Mouse (Mus musculus) frontal cortex, postnatal 14 days (tissue): ENCODE data around the gene Thap7.
A peak's percentile ranks its signal among the peaks of the same experiment; 100 is the strongest.
"Not testable (repeated sequence)": the region's sequence is repeated elsewhere in the genome, so short reads cannot be mapped to it uniquely, and the experiment has no call there.

Source experiments
- DNase-seq, 2 experiments: peaks; one replicate each; pipeline ENCODE4 v3.0.0; 2022; ENCODE audit warnings: low spot score in 2 of 2

Gene Thap7

GRCm38 (mm10) chr16:17532271-17532670, 1.3 kb upstream of the Thap7 start:
- no peak for DNase-seq

- DNase-seq, result no peak
These were observed 852 bp downstream of the Thap7 start for GRCm38 (mm10) chr16:17529981-17530586.

- DNase-seq, result no peak
These were observed 2.7 kb downstream of the Thap7 start for GRCm38 (mm10) chr16:17528276-17528675.

GRCm38 (mm10) chr16:17527606-17528005, 3.3 kb downstream of the Thap7 start:
- DNase-seq, result no peak

- DNase-seq, result no peak
These were observed 4.7 kb downstream of the Thap7 start for GRCm38 (mm10) chr16:17526223-17526622.

GRCm38 (mm10) chr16:17525524-17525923, 5.4 kb downstream of the Thap7 start:
- DNase-seq, result no peak

- DNase-seq, result no peak
These were observed 6.8 kb downstream of the Thap7 start for GRCm38 (mm10) chr16:17524156-17524555.

- DNase-seq, result no peak
These were observed 12.0 kb downstream of the Thap7 start for GRCm38 (mm10) chr16:17518910-17519309.

GRCm38 (mm10) chr16:17511431-17511830, 19.5 kb downstream of the Thap7 start:
- no peak for DNase-seq

- no peak for DNase-seq
These were observed 20.2 kb downstream of the Thap7 start for GRCm38 (mm10) chr16:17510686-17511085.

- DNase-seq, result no peak
These were observed 20.8 kb downstream of the Thap7 start for GRCm38 (mm10) chr16:17510143-17510542.

- DNase-seq, result no peak
These were observed 21.7 kb downstream of the Thap7 start for GRCm38 (mm10) chr16:17509240-17509597.

GRCm38 (mm10) chr16:17508546-17509239, 22.2 kb downstream of the Thap7 start, which contains the start of gene Lztr1:
Lztr1 (plus strand) TSS chr16:17508688.
- peak; percentile 79 to 86 for DNase-seq

GRCm38 (mm10) chr16:17508031-17508430, 22.9 kb downstream of the Thap7 start:
- DNase-seq, result not testable (repeated sequence)

GRCm38 (mm10) chr16:17507018-17507552, 23.9 kb downstream of the Thap7 start:
- DNase-seq, result no peak

GRCm38 (mm10) chr16:17502681-17503080, 28.3 kb downstream of the Thap7 start:
- no peak for DNase-seq

- no peak for DNase-seq
These were observed 31.6 kb downstream of the Thap7 start for GRCm38 (mm10) chr16:17499249-17499883.

GRCm38 (mm10) chr16:17496499-17497305, 34.2 kb downstream of the Thap7 start:
- DNase-seq, result peak; percentile 78 to 82

- no peak for DNase-seq
These were observed 38.9 kb downstream of the Thap7 start for GRCm38 (mm10) chr16:17491896-17492561.

GRCm38 (mm10) chr16:17491154-17491553, 39.8 kb downstream of the Thap7 start:
- no peak for DNase-seq

- DNase-seq, result no peak
These were observed 41.3 kb downstream of the Thap7 start, which contains the start of gene Aifm3 for GRCm38 (mm10) chr16:17489469-17490111. Aifm3 (plus strand) TSS chr16:17489611.
